Mouse (Mus musculus) mouse trophoblast stem cell (cell line): ENCODE measurements around the gene Tmem132a.

Source experiments
- in situ Hi-C, 2 experiments: fragments of 300-500 bp; cut with MseI, MboI; formaldehyde crosslinking; loops; 2 replicates in 1 of 2; 3 replicates in 1 of 2; pipeline ENCODE4 v1.15.1; 2025

Tmem132a gene

DNA sequence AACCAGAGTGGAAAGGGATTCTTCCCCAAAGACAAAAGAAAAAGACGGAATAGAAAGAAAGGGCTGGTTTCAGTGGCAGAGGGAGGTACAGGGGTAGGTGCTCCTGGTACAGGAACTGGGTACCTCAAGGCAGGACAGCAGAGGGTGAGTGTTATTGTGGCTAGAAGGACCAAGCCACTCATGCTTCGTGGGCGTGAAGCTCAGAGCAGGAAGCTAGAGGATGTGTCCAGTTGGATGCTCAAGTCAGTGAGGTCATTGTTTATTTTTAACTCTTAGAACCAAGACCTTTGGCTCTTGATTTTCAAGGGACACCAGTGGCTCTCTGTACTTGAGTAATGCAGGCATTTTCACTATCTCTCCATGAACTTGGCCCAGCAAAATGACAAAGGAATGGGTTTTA, 37.7 kb downstream of the Tmem132a start:
- in situ Hi-C loops, result no loop called here

DNA sequence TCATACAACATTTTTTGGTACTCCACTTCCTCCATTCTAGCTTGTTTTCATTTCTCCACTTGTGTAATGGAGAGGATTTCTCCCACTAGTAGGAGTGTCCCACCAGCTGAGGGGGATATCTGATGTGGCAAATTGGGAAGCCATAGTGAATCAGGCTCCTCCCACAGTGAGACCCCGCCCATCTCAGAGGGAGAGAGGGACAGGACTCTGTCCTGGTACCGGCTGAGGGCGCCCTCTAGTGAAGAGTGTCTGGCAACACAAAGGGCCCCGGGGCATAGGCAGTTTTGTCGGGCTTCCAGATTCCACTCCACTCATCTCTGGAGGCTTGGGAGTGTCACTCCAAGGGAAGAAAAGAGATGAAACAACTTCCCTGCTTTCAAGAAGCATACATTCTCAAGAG, 38.3 kb downstream of the Tmem132a start:
- in situ Hi-C loops, result no loop called here

DNA sequence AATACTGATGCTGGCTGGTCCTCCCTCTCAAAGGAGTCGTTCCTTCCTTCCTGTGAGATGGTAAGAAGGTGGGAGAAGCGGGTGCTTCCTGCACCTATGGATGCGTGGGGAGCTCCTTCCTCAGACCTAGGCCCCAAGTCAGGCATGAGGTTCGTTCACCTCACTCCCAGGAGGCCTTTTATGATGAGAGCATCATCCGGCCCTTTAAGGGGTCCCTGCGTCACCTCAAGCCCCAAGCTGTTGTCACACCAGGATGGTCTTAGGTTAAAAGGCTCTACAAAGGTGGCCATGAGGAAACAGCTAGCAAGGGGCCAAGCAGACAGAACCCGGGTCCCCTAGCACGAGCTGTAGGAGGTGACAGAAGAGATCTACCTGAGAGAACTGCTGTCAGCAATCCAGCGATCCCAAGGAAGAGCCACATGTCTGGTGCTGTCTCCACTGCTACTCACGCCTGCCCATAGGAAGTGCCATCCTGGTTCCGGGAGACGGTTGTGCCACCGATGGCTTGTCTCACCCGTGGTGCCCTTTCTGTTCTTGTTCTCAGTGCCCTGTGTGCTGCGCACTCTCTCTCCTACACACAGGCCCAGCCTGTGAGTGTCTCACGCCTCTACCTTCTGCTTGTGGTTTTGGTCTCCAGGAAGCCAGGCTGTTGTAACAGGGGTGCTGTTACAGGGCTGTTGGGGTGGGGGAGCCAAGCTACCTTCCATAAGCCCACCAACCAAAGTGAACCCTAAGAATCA, 40.1 kb downstream of the Tmem132a start, which contains the start of gene Cd6:
Gene Cd6, minus strand, starts transcription at position 623 of the 740 bp plus-strand sequence.
- in situ Hi-C loops, result loop anchor here (5.0 kb wide), 1 partner anchor 112 kb away; no protein-coding TSS in a partner anchor

DNA sequence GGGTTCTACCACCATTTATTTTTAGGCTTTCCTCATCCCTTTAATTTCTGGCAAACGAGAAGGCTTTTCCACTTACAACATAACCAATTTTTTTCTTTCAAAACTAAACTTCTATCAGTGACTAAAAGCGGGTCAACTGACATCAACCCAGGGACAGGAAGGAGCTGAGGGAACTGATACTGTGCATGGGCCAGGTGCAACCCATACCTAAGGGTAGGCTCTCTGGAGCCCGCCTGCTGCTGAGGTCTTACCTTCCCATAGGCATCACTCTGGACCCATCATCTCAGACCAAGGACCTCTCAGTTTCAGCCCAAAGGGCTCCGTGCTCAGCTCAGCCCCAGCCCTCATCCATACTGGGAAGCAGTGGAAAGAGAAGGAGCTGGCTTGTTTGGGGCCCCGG, 41.4 kb downstream of the Tmem132a start:
- in situ Hi-C loops, result loop anchor here (5.0 kb wide), 1 partner anchor 111 kb away; no protein-coding TSS in a partner anchor

DNA sequence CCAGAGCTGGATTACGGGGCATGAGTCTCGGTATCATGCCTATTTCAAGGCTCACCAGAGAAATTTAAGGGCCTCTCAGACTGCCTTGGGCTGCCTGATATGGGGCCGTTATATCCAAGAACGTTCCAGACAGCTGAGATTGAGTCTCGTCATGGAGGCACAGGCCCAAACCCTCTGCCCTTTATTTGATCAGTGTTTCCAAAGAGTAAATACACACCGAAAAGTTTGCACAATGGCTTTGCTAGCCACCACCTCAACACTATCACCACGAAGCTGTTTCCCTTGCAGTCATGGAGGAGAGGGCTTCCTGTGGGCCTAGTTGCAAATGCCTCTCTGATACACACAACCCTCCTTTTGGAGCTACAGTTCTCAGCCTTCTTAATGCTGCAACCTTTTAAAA, 45.7 kb downstream of the Tmem132a start:
- in situ Hi-C loops, result no loop called here

DNA sequence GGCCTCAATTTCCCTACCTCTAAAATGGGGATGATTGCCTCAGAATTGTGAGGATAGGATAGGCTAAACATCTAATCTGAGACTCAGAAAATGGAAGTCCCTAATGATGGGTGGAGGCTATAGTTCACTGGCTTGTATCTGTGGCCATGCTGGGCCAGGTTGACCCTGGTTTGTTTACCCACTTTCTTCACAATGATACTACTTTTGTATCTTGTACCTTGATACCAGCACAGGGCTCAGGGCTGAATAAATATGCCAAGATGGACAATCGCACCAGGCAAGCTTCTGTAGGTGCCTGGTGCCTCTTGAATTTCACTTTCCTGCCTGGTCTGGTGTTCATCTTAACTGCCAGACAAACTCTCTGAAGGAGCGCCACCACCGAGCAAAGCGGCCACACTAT, 47.2 kb downstream of the Tmem132a start:
- in situ Hi-C loops, result no loop called here

DNA sequence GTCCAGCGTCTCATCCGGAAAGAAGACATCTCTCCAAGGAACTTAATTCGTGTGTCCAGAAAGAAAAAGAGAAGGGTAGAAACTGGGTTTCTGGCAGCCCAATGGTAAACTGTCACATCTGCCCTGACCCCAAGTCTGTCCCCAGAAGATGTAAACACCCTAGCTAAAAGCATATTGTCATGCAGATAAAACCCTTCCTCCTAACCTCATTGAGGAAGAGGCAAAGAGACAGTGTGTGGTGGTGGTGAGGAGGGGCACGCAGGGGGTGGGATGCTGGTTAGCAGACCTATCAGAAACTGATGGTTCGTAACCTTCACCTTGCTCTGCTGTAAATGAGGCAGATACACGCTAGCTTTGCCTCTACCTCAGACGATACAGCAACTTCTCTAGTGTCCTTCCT, 48.4 kb downstream of the Tmem132a start:
- in situ Hi-C loops, result no loop called here

DNA sequence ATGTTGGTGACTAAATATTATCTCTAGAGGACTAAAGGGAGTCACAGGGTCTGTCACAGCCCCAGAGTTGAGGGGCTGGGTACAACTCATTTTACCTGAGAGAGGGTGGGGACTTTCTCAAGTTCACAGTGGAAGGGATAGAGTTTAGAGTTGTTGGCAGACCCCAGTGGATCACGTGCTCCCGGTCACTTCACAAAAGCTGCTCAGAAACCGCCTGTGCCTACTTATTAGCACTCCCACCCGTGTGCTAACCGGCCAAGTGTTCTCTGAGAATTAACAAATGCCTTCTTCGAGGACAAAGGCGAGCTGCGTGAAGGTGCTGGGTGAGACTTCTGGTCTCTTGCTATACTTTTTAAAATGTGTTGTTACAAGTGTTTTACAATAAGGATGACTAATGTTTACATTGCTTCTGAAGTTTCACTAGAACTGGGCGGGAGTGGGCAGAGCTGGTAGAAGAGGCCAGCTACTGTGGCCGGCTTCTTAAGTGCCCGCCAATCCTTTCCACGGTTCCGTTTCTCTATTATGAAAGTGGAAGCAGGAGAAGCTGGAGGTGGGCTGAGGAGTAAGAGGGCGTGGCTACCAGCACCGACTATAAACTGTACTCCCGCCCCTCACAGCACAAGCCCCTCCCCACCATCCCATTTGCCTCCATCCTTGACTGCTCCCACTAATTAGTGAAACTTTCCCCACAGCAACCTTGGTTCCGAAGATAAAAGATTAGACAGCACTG, 51.4 kb downstream of the Tmem132a start:
- in situ Hi-C loops, result no loop called here

DNA sequence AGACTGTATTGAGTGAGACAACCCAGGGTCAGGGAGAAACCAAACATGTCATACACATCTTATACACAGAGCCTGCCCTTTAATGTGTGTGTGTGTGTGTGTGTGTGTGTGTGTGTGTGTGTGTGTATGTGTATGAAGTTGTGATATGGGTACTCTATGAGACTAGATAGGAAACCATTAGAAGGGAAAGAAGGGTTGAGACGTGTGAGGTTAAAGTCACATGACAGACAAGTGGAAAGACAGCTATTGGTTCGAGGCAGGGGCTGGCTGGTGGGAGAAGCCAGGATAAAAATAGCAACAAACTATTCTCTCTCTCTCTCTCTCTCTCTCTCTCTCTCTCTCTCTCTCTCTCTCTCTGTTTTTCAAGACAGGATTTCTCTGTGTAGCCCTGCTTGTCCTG, 53.3 kb downstream of the Tmem132a start:
- in situ Hi-C loops, result no loop called here

DNA sequence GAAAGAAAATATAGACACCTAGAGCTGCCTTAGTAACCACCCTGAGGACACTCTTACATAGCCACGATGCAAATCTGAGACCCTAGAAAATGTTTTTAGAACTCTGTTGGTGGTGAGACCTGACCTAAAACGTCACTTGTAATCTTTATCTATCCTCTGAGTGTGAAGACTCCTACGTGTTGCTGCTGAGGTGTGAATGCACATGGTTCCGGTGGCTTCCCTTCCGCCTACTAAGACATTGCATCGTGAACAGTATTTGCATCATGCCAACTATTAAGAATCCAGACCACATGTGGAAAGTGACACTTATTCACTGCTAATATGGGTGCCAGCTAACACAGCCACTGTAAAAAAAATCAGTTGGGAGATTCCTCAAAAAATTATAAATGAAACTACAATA, 53.9 kb downstream of the Tmem132a start:
- in situ Hi-C loops, result no loop called here

DNA sequence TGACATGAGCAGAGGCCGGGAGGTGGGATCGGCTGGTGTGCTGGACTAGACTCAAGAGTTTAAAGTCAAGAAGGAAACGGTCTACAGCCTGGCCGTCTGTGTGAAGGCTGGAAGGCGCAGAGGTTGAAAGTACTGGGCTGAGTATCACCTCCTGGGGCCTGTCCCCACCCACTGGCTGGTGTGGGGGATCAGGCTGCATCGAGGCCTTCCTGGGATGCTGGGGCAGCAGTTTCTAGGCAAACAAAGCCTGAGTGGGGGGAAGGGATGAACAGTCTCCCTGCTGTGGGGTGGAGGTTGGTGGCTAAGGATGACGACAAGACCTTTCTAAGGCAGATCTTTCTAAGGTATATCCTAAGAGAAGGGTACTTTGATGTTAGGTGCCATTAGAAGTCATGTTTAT, 55.8 kb downstream of the Tmem132a start:
- in situ Hi-C loops, result no loop called here

DNA sequence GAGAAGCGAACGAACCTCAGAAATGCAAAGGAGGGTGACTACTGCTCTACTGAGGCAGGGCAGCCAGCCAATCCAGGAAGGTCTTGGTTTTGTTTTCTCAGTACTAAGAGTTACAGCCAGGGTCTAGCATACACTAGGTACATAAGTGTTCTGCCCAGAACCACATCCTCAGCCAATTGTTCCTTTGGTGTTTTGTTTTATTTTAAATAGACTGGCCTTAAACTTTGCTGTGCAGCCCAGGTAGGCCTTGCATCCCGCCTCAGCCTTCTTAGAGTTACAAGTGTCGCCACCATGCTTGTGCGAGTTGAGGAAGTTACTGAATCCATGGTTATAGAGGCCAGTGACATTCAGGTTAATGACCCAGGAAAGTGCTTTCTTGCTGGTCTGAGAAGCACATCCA, 56.7 kb downstream of the Tmem132a start:
- in situ Hi-C loops, result no loop called here

DNA sequence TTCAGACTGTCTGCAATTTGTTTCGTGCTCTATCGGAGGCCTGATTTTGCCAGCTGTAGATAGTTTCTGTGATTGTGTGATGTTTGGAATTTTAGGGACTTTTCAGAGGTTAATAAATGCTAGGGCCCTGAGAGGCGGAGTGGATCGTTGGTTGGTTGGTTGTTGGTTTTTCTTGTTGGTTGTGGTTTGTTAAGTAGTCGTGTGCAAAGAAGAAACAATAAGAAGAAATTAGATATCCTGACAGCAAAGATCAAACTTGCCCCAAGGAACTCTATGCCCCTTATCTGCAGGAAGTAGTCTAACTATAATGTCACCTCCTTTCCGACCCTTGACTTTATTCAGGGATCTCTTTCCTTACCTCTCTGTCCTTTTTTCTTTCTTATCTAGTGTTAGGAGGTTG, 58.3 kb downstream of the Tmem132a start:
- in situ Hi-C loops, result no loop called here

DNA sequence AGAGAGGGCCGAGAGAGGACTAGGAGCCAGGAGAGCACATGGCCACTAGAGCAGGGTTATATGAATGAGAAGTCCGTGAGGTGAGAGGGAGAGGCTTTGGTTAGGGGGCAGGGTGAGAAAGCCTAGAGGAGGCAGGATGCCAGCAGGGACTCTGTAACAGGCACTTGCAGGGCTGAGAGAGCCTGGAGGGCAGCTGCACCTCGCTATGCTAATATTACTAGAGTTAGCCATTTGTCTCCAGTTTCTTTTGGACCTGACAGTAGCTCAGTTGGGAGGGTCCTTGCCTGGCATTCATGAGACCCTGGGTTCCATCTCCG, 59.6 kb downstream of the Tmem132a start:
- in situ Hi-C loops, result no loop called here

DNA sequence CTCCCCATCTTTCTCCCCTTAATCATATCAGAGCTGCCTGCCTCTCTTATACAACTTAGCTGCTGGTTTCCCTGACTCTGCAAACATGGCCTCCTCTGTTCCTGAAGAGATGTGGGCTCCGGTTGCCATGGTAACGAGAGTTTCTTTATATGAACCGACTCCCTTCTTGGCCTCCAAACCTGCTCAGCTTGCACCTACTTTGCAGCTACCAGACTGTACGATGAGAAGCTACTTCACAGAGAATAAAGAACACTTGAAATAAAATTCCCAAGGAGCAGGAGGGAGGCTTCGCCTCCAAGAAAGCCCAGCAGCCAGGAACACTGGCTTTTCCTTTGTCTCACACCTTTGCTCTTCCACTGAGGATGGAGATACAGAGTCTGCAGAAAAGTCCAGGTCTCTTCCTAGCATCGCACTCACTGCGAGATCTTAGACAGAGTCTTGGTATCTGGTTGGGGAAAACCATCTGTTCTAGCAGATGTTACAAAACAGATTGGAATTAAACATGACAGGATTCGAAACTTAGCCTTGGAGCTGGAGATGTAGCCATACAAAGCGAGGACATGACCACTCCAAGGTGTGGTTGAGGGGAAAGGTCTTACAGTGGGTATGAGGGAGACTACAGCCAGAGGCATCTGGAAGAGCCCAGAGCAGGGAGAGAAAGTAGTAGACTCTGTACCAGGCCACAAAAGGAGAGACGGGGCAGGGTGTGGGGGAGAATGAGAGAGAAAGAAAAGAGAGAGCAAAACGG, 60.1 kb downstream of the Tmem132a start:
- in situ Hi-C loops, result no loop called here

DNA sequence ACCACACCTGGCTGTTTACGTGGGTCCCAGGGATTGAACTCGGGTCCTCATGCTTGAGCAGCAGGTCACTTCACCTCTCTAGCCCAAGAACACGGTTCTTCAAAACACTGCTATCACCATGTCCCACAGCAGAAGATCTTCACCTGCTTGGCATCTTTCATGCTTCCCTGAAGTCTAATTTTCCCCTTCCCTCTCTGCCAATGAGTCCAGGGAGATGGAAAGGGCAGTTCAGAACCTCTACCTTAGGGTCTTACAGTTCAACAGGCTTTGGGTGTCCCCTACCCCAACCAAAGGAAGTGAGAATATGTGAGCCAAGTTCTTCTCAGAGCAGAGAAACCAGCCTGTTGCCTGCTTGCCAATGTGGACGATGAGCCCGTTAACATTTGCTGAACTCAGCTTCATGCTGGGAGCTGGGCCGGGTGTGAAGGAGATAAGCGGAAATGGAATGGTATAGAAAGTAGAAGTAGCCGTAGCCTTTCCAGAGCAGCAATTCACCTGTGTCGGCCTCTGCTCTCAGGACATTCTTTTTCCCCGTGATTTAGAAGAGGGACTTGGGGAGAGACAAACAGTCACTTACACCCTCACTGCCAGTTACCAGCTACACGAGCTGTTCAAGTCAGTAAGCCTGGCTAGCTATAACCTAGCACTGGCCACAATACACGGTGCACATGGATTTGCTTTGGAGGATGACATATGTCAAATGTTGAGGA, 61.1 kb downstream of the Tmem132a start:
- in situ Hi-C loops, result no loop called here
